ENCODE assay signal across 20 mouse cellular contexts in the genomic region with DNA sequence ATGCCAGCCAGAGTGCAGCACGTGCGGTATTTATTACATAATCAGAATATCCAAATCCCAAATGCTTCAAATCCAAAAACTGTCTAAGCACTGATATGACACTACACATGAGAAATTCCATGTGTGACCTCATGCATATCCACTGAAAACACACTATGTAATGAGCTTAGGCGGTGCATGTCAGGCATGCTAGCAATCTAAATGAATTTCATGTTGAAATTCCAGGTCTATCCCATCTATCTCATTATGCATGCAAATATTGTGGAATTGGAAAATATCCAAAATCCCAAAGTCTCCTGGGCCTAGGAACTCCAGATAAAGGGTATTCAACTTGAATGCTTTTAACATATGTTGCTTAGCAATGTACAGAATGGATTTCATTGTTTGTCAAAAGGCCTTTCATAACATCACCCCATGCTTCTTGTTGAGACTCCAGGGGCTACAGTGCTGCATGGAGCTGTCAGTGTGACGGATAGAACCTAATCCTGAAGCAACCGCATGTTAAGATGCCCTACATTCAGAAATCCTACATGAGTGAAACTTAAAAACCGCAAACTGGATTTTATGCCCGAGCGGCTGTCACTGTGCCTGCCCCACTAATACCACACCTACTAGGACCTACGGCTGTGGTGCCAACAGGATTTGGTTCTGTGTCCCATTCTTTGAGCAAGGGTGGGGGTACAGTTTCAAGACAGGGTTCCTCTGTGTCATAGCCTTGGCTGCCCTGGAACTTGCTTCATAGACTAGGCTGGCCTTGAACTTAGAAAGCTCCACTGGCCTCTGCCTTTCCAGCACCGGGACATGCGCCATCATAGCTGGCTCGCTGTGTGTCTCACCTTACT. TPM values are rescaled to one million over a fixed set of nuclear protein-coding genes. Genes with fewer than 3 reads are reported as not detected.
DNase-seq lines count a peak whose midpoint lies in the region; ATAC-seq and TF ChIP-seq lines count a peak whose summit lies in the region.
"Had no signal": no experiment of that assay in that cellular context is flagged by ENCODE, and none has a peak within 500 bp of the region (broad histone marks: within the 10 kb centered on the region; RNA-seq: fewer than 3 reads in every experiment).

No protein-coding gene starts in this region.

- no peaks in the 10 kb centered on the region for H3K27me3 ChIP-seq in embryonic facial prominence, embryonic 13.5 days
- H3K27me3 ChIP-seq in forebrain, embryonic 15.5 days: no peaks in the 10 kb centered on the region
- no peaks in the 10 kb centered on the region for H3K27me3 ChIP-seq in hindbrain, postnatal 0 days (ENCODE audit: insufficient read depth, low read length)
- H3K27me3 ChIP-seq: embryonic facial prominence, embryonic 15.5 days; heart, embryonic 12.5 days; limb, embryonic 13.5 days; liver, embryonic 15.5 days; stomach, embryonic 15.5 days had no signal

- H3K9me3 ChIP-seq in embryonic facial prominence, embryonic 13.5 days: no peaks in the 10 kb centered on the region
- no peaks in the 10 kb centered on the region for H3K9me3 ChIP-seq in forebrain, embryonic 15.5 days
- H3K9me3 ChIP-seq in hindbrain, postnatal 0 days (ENCODE audit: low read length): no peaks in the 10 kb centered on the region
- H3K9me3 ChIP-seq: embryonic facial prominence, embryonic 15.5 days; heart, embryonic 12.5 days; limb, embryonic 13.5 days; liver, embryonic 15.5 days; stomach, embryonic 15.5 days had no signal

- peaks cover 71% of the 10 kb centered on the region for H3K36me3 ChIP-seq in embryonic facial prominence, embryonic 13.5 days
- H3K36me3 ChIP-seq in forebrain, embryonic 15.5 days: peaks cover 32% of the 10 kb centered on the region
- H3K36me3 ChIP-seq in hindbrain, postnatal 0 days (ENCODE audit: insufficient read depth, low read length): peaks cover 28% of the 10 kb centered on the region
- H3K36me3 ChIP-seq: liver, embryonic 15.5 days; stomach, embryonic 15.5 days had no signal

- WGBS in embryonic facial prominence, embryonic 13.5 days: 80% methylated on average over 12 of the region's 12 CpGs
- 35% methylated on average over 12 of the region's 12 CpGs for WGBS in forebrain, embryonic 15.5 days
- WGBS in hindbrain, postnatal 0 days: 49% methylated on average over 12 of the region's 12 CpGs

- H3K4me1 ChIP-seq in embryonic facial prominence, embryonic 13.5 days: peaks cover 4% of the 10 kb centered on the region
- peaks cover 30% of the 10 kb centered on the region for H3K4me1 ChIP-seq in forebrain, embryonic 15.5 days
- no peaks in the 10 kb centered on the region for H3K4me1 ChIP-seq in hindbrain, postnatal 0 days (ENCODE audit: insufficient read depth, low read length)
- H3K4me1 ChIP-seq: embryonic facial prominence, embryonic 15.5 days; heart, embryonic 12.5 days; limb, embryonic 13.5 days; liver, embryonic 15.5 days; stomach, embryonic 15.5 days had no signal

- no peak overlapping the region for H3K4me2 ChIP-seq in embryonic facial prominence, embryonic 13.5 days
- no peak overlapping the region for H3K4me2 ChIP-seq in forebrain, embryonic 15.5 days (replicated peaks)
- no peak overlapping the region for H3K4me2 ChIP-seq in hindbrain, postnatal 0 days (ENCODE audit: low read depth, low read length)
- H3K4me2 ChIP-seq: embryonic facial prominence, embryonic 15.5 days; heart, embryonic 12.5 days; limb, embryonic 13.5 days; liver, embryonic 15.5 days; stomach, embryonic 15.5 days had no signal

- H3K9ac ChIP-seq in embryonic facial prominence, embryonic 13.5 days: no peak overlapping the region
- H3K9ac ChIP-seq in forebrain, embryonic 15.5 days (replicated peaks): no peak overlapping the region
- no peak overlapping the region for H3K9ac ChIP-seq in hindbrain, postnatal 0 days (replicated peaks; ENCODE audit: low read length)
- H3K9ac ChIP-seq: embryonic facial prominence, embryonic 15.5 days; heart, embryonic 12.5 days; limb, embryonic 13.5 days; liver, embryonic 15.5 days; stomach, embryonic 15.5 days had no signal

- intact Hi-C loops in left cerebral cortex, postnatal 25 days (cut with DNase I): loop anchor here (5.0 kb wide), 2 partner anchors 91 to 286 kb away; a partner anchor contains a TSS

- ATAC-seq in embryonic facial prominence, embryonic 13.5 days (ENCODE audit: insufficient number of reproducible peaks, insufficient read depth, low FRiP score, low TSS enrichment, low read depth): no peak
- ATAC-seq in forebrain, embryonic 15.5 days (replicated peaks): peak; percentile 83
- ATAC-seq in hindbrain, postnatal 0 days: peak; percentile 33; the same call in 1 of the 2 replicates
- ATAC-seq: intestine, embryonic 16.5 days; lung, postnatal 0 days had no signal

- no peak for TF ChIP-seq CTCF in layer of hippocampus, adult 2 months (conservative IDR thresholded peaks at IDR 0.05)
- TF ChIP-seq CTCF in hindbrain, postnatal 0 days (IDR thresholded peaks at IDR 0.05; ENCODE audit: low read depth): no peak

- H3K27ac ChIP-seq in layer of hippocampus, adult 2 months: peak overlapping the region; percentile 80
- peak overlapping the region; percentile 33; the same call in 1 of the 2 replicates for H3K27ac ChIP-seq in embryonic facial prominence, embryonic 13.5 days
- H3K27ac ChIP-seq in forebrain, embryonic 15.5 days (replicated peaks): peak overlapping the region; percentile 86
- H3K27ac ChIP-seq in hindbrain, postnatal 0 days: no peak overlapping the region
- H3K27ac ChIP-seq: embryonic facial prominence, embryonic 15.5 days; limb, embryonic 13.5 days; liver, embryonic 15.5 days; stomach, embryonic 15.5 days had no signal

- DNase-seq in layer of hippocampus, adult 2 months (ENCODE audit: low spot score in 2 of 2): no peak
- no peak for DNase-seq in layer of hippocampus, postnatal 14 days (ENCODE audit: low spot score in 2 of 2)
- no peak for DNase-seq in hindbrain, postnatal 0 days (ENCODE audit: low spot score)
- no peak for DNase-seq in frontal cortex, postnatal 25 days (ENCODE audit: low spot score in 2 of 2)
- no peak for DNase-seq in left cerebral cortex, postnatal 25 days (ENCODE audit: low spot score in 2 of 2)
- no peak for DNase-seq in heart, postnatal 4 days
- DNase-seq: adrenal gland, adult 8-10 months; gastrocnemius, postnatal 36 days; spleen, adult 18-20 months had no signal

- H3K4me3 ChIP-seq in layer of hippocampus, adult 2 months: no peak overlapping the region; the same call in 1 of the 2 replicates
- H3K4me3 ChIP-seq in embryonic facial prominence, embryonic 13.5 days: no peak overlapping the region
- H3K4me3 ChIP-seq in forebrain, embryonic 15.5 days: no peak overlapping the region
- H3K4me3 ChIP-seq in hindbrain, postnatal 0 days (ENCODE audit: low read length): no peak overlapping the region
- H3K4me3 ChIP-seq: embryonic facial prominence, embryonic 15.5 days; heart, embryonic 12.5 days; limb, embryonic 13.5 days; liver, embryonic 15.5 days; myocyte; stomach, embryonic 15.5 days had no signal

RNA-seq across cellular contexts. Expression of a gene that starts 23.1 kb away (rescaled TPM):
- 1 to 10 TPM; 7.1 to 8.3 TPM for total RNA-seq in layer of hippocampus, adult 2 months (2021)
- total RNA-seq in layer of hippocampus, postnatal 14 days (2021): 10 to 100 TPM in 1 of 2 experiments, 1 to 10 TPM in 1; 9.3 to 12.1 TPM
- 1.4 and 1.6 TPM in 2 replicates for polyA plus RNA-seq in embryonic facial prominence, embryonic 13.5 days (2015; fragmentation: Nextera tagmentation; extraction: Ambion mirVana)
- 0.77 and 1.2 TPM in 2 replicates for polyA plus RNA-seq in forebrain, embryonic 15.5 days (2015; fragmentation: Nextera tagmentation; extraction: Ambion mirVana)
- total RNA-seq in hindbrain, postnatal 0 days (2014; rRNA removed): 4.2 and 6.6 TPM in 2 replicates
- 1.1 TPM in 2 replicates for polyA plus RNA-seq in hindbrain, postnatal 0 days (2015; fragmentation: Nextera tagmentation; extraction: Ambion mirVana)
- 10 to 100 TPM; 33.0 to 36.5 TPM for total RNA-seq in left cerebral cortex, postnatal 25 days (2021)
- total RNA-seq in heart, postnatal 4 days (2021): 10 to 100 TPM; 23.0 to 23.6 TPM
- total RNA-seq: megakaryocyte progenitor cell, adult 5-6 weeks had no signal

RNA-seq across cellular contexts. Expression of a gene that starts 59.9 kb away (rescaled TPM):
- 100 to 1,000 TPM; 103 to 120 TPM for total RNA-seq in layer of hippocampus, adult 2 months (2021)
- 10 to 100 TPM; 93.0 to 97.6 TPM for total RNA-seq in layer of hippocampus, postnatal 14 days (2021)
- polyA plus RNA-seq in embryonic facial prominence, embryonic 13.5 days (2015; fragmentation: Nextera tagmentation; extraction: Ambion mirVana): 164 and 216 TPM in 2 replicates
- polyA plus RNA-seq in forebrain, embryonic 15.5 days (2015; fragmentation: Nextera tagmentation; extraction: Ambion mirVana): 107 and 109 TPM in 2 replicates
- total RNA-seq in hindbrain, postnatal 0 days (2014; rRNA removed): 56.6 and 62.1 TPM in 2 replicates
- polyA plus RNA-seq in hindbrain, postnatal 0 days (2015; fragmentation: Nextera tagmentation; extraction: Ambion mirVana): 151 TPM in 2 replicates
- total RNA-seq in left cerebral cortex, postnatal 25 days (2021): 100 to 1,000 TPM; 146 to 165 TPM
- 100 to 1,000 TPM; 167 to 178 TPM for total RNA-seq in heart, postnatal 4 days (2021)
